Mouse (Mus musculus) brain, embryonic 14.5 days (tissue): Measurements from ENCODE around the gene Sec61g. TPM values are rescaled to one million over a fixed set of nuclear protein-coding genes. Genes with fewer than 3 reads are reported as not detected.
"Not testable (repeated sequence)": the region's sequence is repeated elsewhere in the genome, so short reads cannot be mapped to it uniquely, and the experiment has no call there.

ENCODE experiments used
- DNase-seq: peaks from one replicate; pipeline ENCODE4 v3.0.0-alpha.2; 2011; ENCODE audit warnings: low read depth
- CTCF ChIP-seq: fragments of 200-500 bp; IDR thresholded peaks from 2 replicates; pipeline ENCODE4 v1.5.1; 2012; ENCODE audit warnings: inconsistent platforms, mild to moderate bottlenecking, moderate library complexity, borderline replicate concordance; ENCODE audit not compliant: insufficient read depth, insufficient read length; ENCODE audit errors: extremely low read depth
- POLR2A ChIP-seq: fragments of 200-500 bp; IDR thresholded peaks from 2 replicates; pipeline ENCODE4 v1.6.1; 2012; ENCODE audit warnings: mild to moderate bottlenecking, inconsistent platforms, borderline replicate concordance; ENCODE audit not compliant: poor library complexity, insufficient read depth, insufficient read length, severe bottlenecking; ENCODE audit errors: extremely low read depth
- polyA plus RNA-seq: library from polyadenylated mRNA; depleted of rRNA; stranded (reverse); fragments of >200 nt; gene quantifications from 2 replicates; pipeline ENCODE4 v1.2.3, GENCODE M21; 2012; rRNA removed

The Sec61g gene
- polyA plus RNA-seq, 1 experiment: 38.9 TPM

GRCm38 (mm10) chr11:16524917-16525640 lies 16.8 kb upstream of the Sec61g start:
- DNase-seq: peak; percentile 78
- TF ChIP-seq CTCF (peak; percentile 37; the same call in 1 of the 2 replicates), POLR2A (no peak)

GRCm38 (mm10) chr11:16515081-16515480 lies 6.8 kb upstream of the Sec61g start:
- not testable (repeated sequence) for DNase-seq

GRCm38 (mm10) chr11:16514221-16514620 lies 5.9 kb upstream of the Sec61g start:
- DNase-seq: not testable (repeated sequence)

- no peak for DNase-seq
- TF ChIP-seq CTCF (no peak), POLR2A (no peak)
These were observed 766 bp downstream of the Sec61g start for GRCm38 (mm10) chr11:16507385-16508051.

- TF ChIP-seq POLR2A (no peak), CTCF (no peak)
- DNase-seq: no peak
These were observed 2.3 kb downstream of the Sec61g start for GRCm38 (mm10) chr11:16505999-16506398.

- DNase-seq: no peak
- TF ChIP-seq CTCF (no peak), POLR2A (no peak)
These were observed 5.1 kb downstream of the Sec61g start for GRCm38 (mm10) chr11:16503150-16503549.

- no peak for TF ChIP-seq POLR2A
- TF ChIP-seq CTCF: no peak
- DNase-seq: no peak
These were observed 5.5 kb downstream of the Sec61g start for GRCm38 (mm10) chr11:16502744-16503143.

- peak; percentile 16 for DNase-seq
- TF ChIP-seq POLR2A (no peak), CTCF (no peak)
These were observed 9.3 kb downstream of the Sec61g start for GRCm38 (mm10) chr11:16498756-16499680.

Other genes starting within 250 kb of the Sec61g start
- gene Egfr, start 243.7 kb upstream of the Sec61g start, polyA plus RNA-seq: 3.1 and 5.0 TPM in 2 replicates